Mouse (Mus musculus) cerebellum, adult 11-12 months (tissue): ENCODE measurements around the gene Unc5b.
"Not testable (repeated sequence)": the region's sequence is repeated elsewhere in the genome, so short reads cannot be mapped to it uniquely, and the experiment has no call there.

ENCODE experiments used
- DNase-seq: peaks from one replicate; pipeline ENCODE4 v3.0.0; 2022

The Unc5b gene

DNA sequence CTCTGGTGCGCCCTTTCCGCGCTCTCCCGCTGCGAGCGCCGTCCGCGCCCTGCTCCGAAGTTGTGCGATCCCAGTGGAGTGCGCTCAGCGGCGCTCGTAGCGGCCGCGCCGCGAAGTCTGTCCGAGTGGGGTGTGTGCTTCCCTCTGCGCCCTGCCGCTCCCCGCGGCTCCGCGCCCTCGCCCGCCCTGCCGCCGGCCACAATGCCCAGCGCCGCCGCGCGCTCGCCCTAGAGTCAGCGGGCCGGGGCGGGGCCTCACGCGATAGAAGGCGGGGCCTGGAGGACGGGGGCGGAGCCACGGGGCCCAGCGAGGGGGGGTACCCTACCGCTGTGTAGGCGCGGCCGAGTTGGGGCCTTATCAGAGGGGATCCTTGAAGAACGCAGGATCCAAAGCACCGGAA lies at the start of gene Unc5b:
Unc5b (minus strand) TSS at position 203 of the 400 bp plus-strand sequence.
- DNase-seq, result peak; percentile 92

GRCm38 (mm10) chr10:60879817-60880216 lies 48.4 kb upstream of the Unc5b start:
- no peak for DNase-seq

GRCm38 (mm10) chr10:60877075-60877474 lies 45.7 kb upstream of the Unc5b start:
- no peak for DNase-seq

DNA sequence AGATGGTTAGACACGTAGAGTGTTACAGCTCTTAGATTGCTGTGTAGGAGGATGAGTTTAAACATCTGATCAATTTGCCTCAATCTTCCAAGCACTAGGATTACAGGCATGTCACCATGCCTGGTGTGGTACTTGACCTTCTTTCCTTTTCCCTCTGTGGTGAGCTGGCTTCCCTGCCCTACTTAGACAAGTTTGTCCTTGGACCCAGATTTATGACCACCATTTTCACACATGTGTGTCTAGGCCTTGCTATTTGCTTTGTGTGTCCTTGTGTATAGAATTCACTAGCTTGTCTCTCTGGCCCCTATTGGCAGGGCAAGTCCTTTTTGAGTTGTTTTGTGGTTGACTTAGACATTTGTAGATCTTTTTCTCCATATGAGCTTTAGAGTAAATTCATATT lies 43.6 kb upstream of the Unc5b start:
- DNase-seq, result no peak

DNA sequence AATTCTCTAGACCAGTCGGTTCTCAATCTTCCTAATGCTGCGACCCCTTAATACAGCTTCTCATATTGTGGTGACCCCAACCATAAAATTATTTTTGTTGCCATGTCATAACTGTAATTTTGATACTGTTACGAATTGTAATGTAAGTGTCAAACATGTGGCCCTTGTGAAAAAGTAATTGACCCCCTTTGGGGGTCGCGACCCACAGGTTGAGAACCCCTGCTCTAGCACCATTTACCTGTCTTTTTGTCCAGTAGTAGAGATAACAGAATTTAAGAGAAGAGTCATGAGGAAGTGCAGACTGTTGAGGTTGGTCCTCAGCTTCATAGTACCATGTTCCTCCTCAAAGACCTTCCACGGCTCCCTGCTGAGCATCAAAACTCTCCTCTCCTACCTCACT lies 31.9 kb upstream of the Unc5b start:
- DNase-seq, result no peak

GRCm38 (mm10) chr10:60862477-60863293 lies 31.3 kb upstream of the Unc5b start:
- no peak for DNase-seq

DNA sequence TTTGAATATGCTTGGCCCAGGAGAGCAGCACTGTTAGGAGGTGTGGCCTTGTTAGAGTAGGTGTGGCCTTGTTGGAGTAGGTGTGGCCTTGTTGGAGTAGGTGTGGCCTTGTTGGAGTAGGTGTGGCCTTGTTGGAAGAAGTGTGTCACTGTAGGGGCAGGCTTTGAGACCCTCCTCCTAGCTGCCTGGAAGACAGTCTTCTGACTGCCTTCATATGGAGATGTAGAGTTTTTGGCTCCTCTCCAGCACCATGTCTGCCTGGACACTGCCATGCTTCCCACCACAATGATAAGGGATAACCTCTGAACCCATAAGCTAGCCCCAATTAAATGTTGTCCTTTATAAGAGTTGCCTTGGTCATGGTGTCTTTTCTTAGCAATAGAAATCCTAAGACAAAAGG lies 13.9 kb upstream of the Unc5b start:
- not testable (repeated sequence) for DNase-seq

GRCm38 (mm10) chr10:60838816-60839215 lies 7.4 kb upstream of the Unc5b start:
- no peak for DNase-seq

GRCm38 (mm10) chr10:60834949-60835348 lies 3.6 kb upstream of the Unc5b start:
- DNase-seq, result peak; percentile 76

DNA sequence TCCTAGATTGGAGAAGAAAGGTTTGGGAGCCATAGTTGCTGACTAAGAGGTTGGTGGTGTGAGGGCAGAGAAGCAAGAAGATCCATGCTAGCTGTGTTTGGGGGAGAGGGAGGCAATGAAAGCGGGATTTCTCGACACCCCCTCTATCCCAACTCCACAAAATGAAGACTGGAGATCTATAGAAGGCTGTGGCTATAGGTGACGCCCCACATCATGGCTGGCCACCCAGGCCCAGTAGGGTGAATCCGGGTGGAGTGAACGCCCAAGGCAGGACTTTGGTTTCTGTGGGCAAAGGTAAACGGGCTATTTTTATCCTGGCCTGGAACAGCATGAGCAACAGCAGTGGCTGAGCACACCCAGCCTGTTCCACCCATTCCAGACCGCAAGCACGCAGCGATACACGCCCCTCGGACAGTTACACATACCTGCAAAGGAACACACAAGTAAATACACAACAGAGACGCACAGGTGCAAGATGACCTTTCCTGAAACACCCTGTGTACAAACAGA lies 1.3 kb upstream of the Unc5b start:
- peak; percentile 44 for DNase-seq

DNA sequence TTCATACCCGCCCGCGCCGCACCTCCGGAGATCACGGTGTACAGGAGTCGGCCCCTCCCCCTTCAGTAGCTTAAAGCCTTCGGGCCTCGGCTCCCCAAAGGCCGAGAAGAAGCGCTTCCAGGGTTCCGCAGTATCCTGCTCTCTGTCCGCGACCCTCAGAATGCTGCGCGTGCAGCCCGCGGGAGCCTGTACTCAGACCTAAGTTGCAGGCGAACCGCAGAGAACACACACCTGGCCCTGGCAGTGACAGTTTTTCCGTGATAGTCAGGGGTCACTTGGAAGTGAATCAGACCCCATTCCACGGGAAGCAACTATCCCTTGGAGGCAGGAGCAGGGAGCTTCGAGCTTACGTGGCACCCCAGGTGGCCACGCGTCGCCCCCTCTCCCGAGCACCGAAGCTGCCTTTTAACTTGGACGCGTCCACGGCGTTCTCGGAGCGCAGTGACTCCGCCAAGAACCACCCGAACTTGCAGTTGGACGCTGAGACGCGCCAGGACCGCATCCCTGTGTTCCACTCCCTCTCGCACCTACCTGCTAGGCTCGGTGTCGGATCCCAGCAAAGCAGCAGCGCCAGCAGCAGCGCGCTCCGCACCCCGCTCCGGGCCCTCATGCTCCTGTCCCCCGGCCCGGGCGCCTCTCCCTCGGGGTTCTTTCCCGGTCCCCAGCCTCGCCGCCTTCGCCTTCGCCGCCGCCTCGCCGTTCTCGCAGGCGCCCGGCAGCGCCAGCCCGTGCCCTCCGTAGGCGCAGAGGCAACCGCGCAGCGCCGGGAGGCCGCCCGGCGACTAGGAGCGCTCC lies 628 bp downstream of the Unc5b start:
- peak; percentile 72 for DNase-seq

DNA sequence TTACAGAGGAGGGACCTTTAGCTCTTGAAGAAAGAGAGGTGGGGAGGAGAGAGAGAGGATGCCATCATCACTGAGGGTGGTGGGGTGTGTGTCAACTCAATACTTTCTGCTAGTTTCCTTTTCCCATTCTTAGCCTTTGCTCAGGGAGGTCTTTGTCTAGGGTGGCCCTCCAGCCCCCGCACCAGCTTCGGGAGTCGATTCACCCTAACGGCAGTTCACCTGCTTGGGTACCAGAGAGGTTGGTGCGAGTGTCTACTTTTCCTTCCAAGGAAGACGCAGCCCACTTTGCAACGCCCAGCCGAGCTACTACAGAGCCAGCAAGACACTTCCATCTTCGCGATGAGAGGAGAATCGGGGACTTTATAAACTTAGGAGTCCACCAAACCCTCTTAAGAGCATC lies 1.4 kb downstream of the Unc5b start:
- DNase-seq, result peak; percentile 46

DNA sequence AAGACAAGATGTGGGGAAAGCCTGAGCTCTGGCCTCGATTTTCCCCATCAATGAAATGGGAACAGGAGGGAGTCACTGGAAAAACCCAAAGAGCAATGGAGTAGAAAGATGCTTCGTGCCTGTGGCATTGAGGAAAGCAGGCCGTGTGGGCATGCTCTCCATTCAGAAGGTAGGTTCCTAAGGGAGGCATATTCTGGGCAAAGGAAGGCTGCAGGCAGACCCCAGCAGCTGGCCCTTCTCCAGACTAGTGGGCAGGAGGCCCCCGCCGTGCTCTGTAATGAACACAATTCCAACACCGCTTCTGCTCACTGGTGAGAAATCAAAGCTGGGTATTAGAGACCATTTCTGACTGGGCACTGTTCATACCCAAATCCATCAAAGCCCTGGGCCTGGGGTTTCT lies 2.3 kb downstream of the Unc5b start:
- DNase-seq, result peak; percentile 64

DNA sequence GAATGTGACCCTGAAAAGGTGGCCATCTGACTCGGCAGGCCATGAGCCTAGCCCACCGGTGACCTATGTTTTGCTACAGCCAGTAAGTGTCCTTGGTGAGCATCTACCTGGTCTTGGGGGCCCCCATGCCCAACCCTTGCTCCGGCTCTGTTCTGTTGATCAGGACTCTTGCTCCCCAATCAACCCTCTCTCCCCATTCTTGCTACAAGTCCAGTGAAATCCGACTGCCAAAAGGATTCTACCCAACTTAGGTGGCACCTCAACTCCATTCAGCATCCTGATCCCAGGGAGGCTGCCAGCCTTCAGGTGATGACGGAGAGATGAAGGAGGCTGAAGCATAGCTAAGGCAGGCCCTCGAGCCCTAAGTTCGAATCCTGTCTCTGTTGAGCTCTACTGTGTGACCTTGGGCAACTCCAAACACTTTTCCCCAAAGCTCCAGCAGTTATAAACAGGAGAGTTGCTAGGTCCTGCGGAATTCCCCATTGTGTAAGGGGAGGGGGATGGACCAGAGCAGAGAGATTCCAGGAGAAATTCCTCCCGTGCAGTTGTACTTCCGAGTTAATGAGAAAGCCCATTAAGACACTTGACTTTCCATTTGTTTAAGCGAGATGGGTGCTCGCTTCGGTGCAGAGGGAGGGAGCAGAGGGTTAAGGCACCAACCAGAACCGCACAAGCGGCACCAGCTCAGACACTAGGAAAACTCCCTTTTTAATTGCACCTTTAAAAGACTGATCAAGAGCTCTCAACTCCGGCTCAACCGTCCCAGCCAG lies 3.3 kb downstream of the Unc5b start:
- peak; percentile 60 for DNase-seq

GRCm38 (mm10) chr10:60827266-60827665 lies 4.1 kb downstream of the Unc5b start:
- peak; percentile 88 for DNase-seq

GRCm38 (mm10) chr10:60826461-60827237 lies 4.7 kb downstream of the Unc5b start:
- DNase-seq, result peak; percentile 83

DNA sequence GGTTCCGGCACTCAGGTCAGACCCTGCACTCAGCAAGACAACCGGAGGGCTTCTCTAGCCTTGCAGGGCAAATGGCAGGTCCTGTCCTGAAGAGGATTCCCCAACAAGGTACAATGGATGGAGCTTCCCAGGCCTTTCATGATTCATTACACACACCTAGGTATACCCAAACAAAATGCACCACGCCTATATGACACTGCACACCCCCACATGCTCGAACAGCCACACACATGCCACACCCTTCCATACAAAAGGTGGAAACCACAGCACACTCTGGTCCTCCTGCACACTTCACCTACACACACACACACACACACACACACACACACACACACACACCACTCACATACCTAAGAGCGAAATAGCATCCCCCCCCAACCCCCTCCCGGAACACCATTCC lies 5.4 kb downstream of the Unc5b start:
- DNase-seq, result peak; percentile 54

DNA sequence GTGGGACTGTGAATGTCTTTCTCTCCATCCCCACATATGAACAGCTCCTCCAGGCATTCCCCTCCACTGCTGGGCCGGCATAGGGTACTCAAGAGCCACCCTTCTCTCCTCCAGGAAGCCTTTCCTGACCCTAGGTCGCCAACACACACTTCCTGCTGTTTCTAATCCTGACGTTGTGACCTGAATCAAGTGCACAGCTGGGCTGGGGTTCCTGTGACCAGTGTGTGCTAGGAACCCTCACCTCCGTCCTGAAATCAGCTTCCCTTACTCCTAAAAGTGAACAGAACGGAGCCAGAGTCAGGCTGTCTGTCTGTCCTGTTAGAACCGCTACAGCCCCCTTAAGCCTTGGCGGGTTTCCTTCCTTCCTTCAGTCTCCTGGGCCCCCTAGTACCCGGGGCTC lies 7.6 kb downstream of the Unc5b start:
- DNase-seq, result peak; percentile 38

- peak; percentile 60 for DNase-seq
Observed at GRCm38 (mm10) chr10:60822641-60823425, 8.5 kb downstream of the Unc5b start.

DNA sequence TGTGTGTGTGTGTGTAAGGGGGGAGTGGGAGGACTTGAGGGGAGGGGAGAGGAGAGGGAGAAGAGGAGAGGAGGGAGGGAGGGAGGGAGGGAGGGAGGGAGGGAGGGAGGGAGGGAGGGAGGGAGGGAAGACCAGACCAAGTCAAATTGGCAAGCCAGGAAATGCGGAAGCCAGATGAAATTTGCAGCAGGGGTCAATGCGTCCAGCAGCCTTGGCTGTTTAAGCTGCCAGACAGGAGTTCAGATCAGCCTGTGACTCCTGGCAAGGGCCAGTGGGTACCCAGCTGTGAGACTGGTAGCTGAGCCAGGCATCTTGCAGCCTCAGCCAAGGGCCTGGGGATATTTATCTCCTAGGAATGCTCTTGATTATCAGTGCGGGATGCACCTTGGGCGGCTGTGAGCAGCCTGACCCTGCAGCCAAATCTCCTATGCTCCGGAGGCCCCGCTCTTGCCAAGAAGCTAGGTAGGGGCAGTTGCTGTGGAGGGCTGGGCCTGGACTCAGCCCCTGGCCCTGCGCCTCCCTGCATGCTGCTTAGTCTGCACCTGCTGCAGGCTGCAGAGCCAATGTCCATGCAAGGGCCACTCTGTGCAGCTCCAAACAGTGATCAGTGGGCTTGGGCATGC lies 9.5 kb downstream of the Unc5b start:
- DNase-seq, result peak; percentile 96

- DNase-seq, result peak; percentile 47
Observed at GRCm38 (mm10) chr10:60821311-60821710, 10.1 kb downstream of the Unc5b start.
